ENCODE assay signal across 9 mouse cellular contexts in genomic region chr1:133045861-133046440, GRCm38 (mm10). TPM values are rescaled to one million over a fixed set of nuclear protein-coding genes. Genes with fewer than 3 reads are reported as not detected.
DNase-seq lines count a peak whose midpoint lies in the region; ATAC-seq lines count a peak whose summit lies in the region.
"Had no signal": no experiment of that assay in that cellular context is flagged by ENCODE, and none has a peak within 500 bp of the region (broad histone marks: within the 10 kb centered on the region; RNA-seq: fewer than 3 reads in every experiment).

No protein-coding gene starts in this region.

- no peaks in the 10 kb centered on the region for H3K27me3 ChIP-seq in hindbrain, embryonic 12.5 days

- H3K36me3 ChIP-seq in hindbrain, embryonic 12.5 days: no peaks in the 10 kb centered on the region

- peak overlapping the region; percentile 87 for H3K4me2 ChIP-seq in hindbrain, embryonic 12.5 days (replicated peaks)

- H3K9me3 ChIP-seq in hindbrain, embryonic 12.5 days (replicated peaks): no peaks in the 10 kb centered on the region

- peak; percentile 93 for ATAC-seq in hindbrain, embryonic 12.5 days (ENCODE audit: low FRiP score)

- peak overlapping the region; percentile 86 for H3K4me3 ChIP-seq in hindbrain, embryonic 12.5 days

- under 1% methylated on average over 69 of the region's 71 CpGs for WGBS in hindbrain, embryonic 12.5 days

- peak overlapping the region; percentile 97 for H3K27ac ChIP-seq in hindbrain, embryonic 12.5 days
- H3K27ac ChIP-seq: macrophage had no signal

- DNase-seq in NIH3T3 (ENCODE audit: low read depth): peak; percentile 86
- DNase-seq in cerebellum, postnatal 14 days: peak; percentile 81 to 84
- peak; percentile 38 to 46 for DNase-seq in frontal cortex, postnatal 25 days (ENCODE audit: low spot score in 2 of 2)
- DNase-seq in layer of hippocampus, postnatal 25 days (ENCODE audit: extremely low spot score in 1 of 2, low spot score in 1 of 2): peak; percentile 54 to 70
- peak; percentile 65 for DNase-seq in lung, postnatal 25 days (ENCODE audit: low spot score)
- peak; percentile 85 for DNase-seq in retina, embryonic 14.5 days (ENCODE audit: low spot score)
- DNase-seq in thymus, postnatal 25 days: peak; percentile 77

- H3K9ac ChIP-seq in hindbrain, embryonic 12.5 days: peak overlapping the region; percentile 98

- peaks cover 51% of the 10 kb centered on the region for H3K4me1 ChIP-seq in hindbrain, embryonic 12.5 days

RNA-seq across cellular contexts. Expression of gene Pik3c2b, which starts 0.5 kb away (rescaled TPM):
- polyA plus RNA-seq in hindbrain, embryonic 12.5 days (2016; fragmentation: Nextera tagmentation; extraction: Ambion mirVana): 17.0 and 19.8 TPM in 2 replicates
- 10 to 100 TPM; 12.3 to 17.3 TPM for total RNA-seq in layer of hippocampus, postnatal 25 days (2021)

RNA-seq across cellular contexts. Expression of gene Mdm4, which starts 15.6 kb away (rescaled TPM):
- 47.6 and 49.1 TPM in 2 replicates for polyA plus RNA-seq in hindbrain, embryonic 12.5 days (2016; fragmentation: Nextera tagmentation; extraction: Ambion mirVana)
- total RNA-seq in layer of hippocampus, postnatal 25 days (2021): 10 to 100 TPM; 65.5 to 91.1 TPM

Comparison
In these comparisons a context has a peak if more than half of its experiments do, and no peak if none do; other contexts are left out.
1. Peak in every context shown above with its lines: DNase-seq, ATAC-seq, H3K4me3 ChIP-seq and H3K27ac ChIP-seq.